Mouse (Mus musculus) myocyte (in vitro differentiated cells): ENCODE data around the gene Gmds. TPM values are rescaled to one million over a fixed set of nuclear protein-coding genes. Genes with fewer than 3 reads are reported as not detected.

Source experiments
- H3K27me3 ChIP-seq: one replicate; pipeline ENCODE4 v1.6.1; 2011; ENCODE audit not compliant: control insufficient read depth, insufficient read depth, insufficient read length
- H3K36me3 ChIP-seq: one replicate; pipeline ENCODE4 v1.6.1; 2011; ENCODE audit not compliant: control insufficient read depth, insufficient read depth
- H3K4me2 ChIP-seq: one replicate; pipeline ENCODE4 v1.6.1; 2011; ENCODE audit warnings: low read depth, control low read depth
- H3K4me3 ChIP-seq: one replicate; pipeline ENCODE4 v1.5.1; 2011; ENCODE audit warnings: mild to moderate bottlenecking, control low read depth, moderate library complexity
- H3K79me2 ChIP-seq: one replicate; pipeline ENCODE4 v1.6.1; 2011; ENCODE audit not compliant: control insufficient read depth, insufficient read depth
- H3ac ChIP-seq: one replicate; pipeline ENCODE4 v1.6.1; 2011; ENCODE audit not compliant: control insufficient read depth, insufficient read length
- CEBPB ChIP-seq: IDR thresholded peaks from 2 replicates; pipeline ENCODE4 v1.6.1; 2011; ENCODE audit warnings: mild to moderate bottlenecking, moderate library complexity; ENCODE audit not compliant: poor library complexity, insufficient read depth, severe bottlenecking
- E2F4 ChIP-seq: IDR thresholded peaks from one replicate; pipeline ENCODE4 v1.6.1; 2011; ENCODE audit warnings: mild to moderate bottlenecking, control low read depth, moderate library complexity; ENCODE audit not compliant: insufficient read depth
- MAX ChIP-seq: IDR thresholded peaks from one replicate; pipeline ENCODE4 v1.6.1; 2011; ENCODE audit warnings: low read depth, mild to moderate bottlenecking, control low read depth
- MYOD1 ChIP-seq, 3 experiments: IDR thresholded peaks; one replicate each; pipeline ENCODE4 v1.6.1; 2011; ENCODE audit warnings: control low read depth in 2 of 3, low read depth in 2 of 3, mild to moderate bottlenecking in 2 of 3, moderate library complexity in 1 of 3; ENCODE audit not compliant: insufficient read length in 2 of 3, control insufficient read depth in 1 of 3
- MYOG ChIP-seq, 3 experiments: IDR thresholded peaks; one replicate each; pipeline ENCODE4 v1.6.1; 2011; ENCODE audit warnings: control low read depth in 2 of 3, low read depth in 2 of 3, mild to moderate bottlenecking in 2 of 3; ENCODE audit not compliant: insufficient read length in 2 of 3, control insufficient read depth in 1 of 3, insufficient read depth in 1 of 3
- POLR2A ChIP-seq: IDR thresholded peaks from one replicate; pipeline ENCODE4 v1.6.1; 2011; ENCODE audit warnings: low read depth, mild to moderate bottlenecking, control low read depth, moderate library complexity; ENCODE audit not compliant: insufficient read length
- POLR2AphosphoS2 ChIP-seq: IDR thresholded peaks from one replicate; pipeline ENCODE4 v1.6.1; 2011; ENCODE audit warnings: low read depth, control low read depth; ENCODE audit not compliant: insufficient read length
- REST ChIP-seq: IDR thresholded peaks from one replicate; pipeline ENCODE4 v1.6.1; 2011; ENCODE audit warnings: mild to moderate bottlenecking, control low read depth, moderate library complexity; ENCODE audit not compliant: insufficient read depth, insufficient read length
- SRF ChIP-seq: IDR thresholded peaks from one replicate; pipeline ENCODE4 v1.6.1; 2011; ENCODE audit warnings: low read depth; ENCODE audit not compliant: control insufficient read depth, insufficient read length
- TCF12 ChIP-seq: IDR thresholded peaks from one replicate; pipeline ENCODE4 v1.6.1; 2011; ENCODE audit warnings: mild to moderate bottlenecking, control low read depth; ENCODE audit not compliant: poor library complexity, insufficient read depth, severe bottlenecking
- TCF3 ChIP-seq: IDR thresholded peaks from one replicate; pipeline ENCODE4 v1.6.1; 2011; ENCODE audit warnings: low read depth, control low read depth; ENCODE audit not compliant: insufficient read length
- USF1 ChIP-seq: IDR thresholded peaks from one replicate; pipeline ENCODE4 v1.6.1; 2011; ENCODE audit warnings: low read depth, mild to moderate bottlenecking, control low read depth, moderate library complexity
- polyA plus RNA-seq: library from polyadenylated mRNA; unstranded; fragments of >200 nt; fragmentation: generic; extraction: Trizol; gene quantifications from one replicate; pipeline ENCODE4 v1.2.1, GENCODE M21; 2012; ENCODE audit warnings: missing spikeins

Gmds gene
- polyA plus RNA-seq, 1 experiment = 13.1 TPM

- no peak overlapping the region for H3ac ChIP-seq
- H3K36me3 ChIP-seq = no peaks in the 10 kb centered on the region
- H3K4me3 ChIP-seq = no peak overlapping the region
- no peak overlapping the region for H3K4me2 ChIP-seq
- TF ChIP-seq CEBPB (peak; percentile 63; the same call in 1 of the 2 replicates), POLR2AphosphoS2 (no peak), POLR2A (no peak), SRF (no peak), USF1 (no peak), MYOD1 (IDR thresholded peaks at IDR 0.05; ENCODE audit: control insufficient read depth in 1 of 3, insufficient read length in 2 of 3, low read depth in 2 of 3) (no peak), MYOG (IDR thresholded peaks at IDR 0.05; ENCODE audit: control insufficient read depth in 1 of 3, insufficient read depth in 1 of 3, insufficient read length in 2 of 3, low read depth in 2 of 3) (no peak), MAX (no peak)
- H3K27me3 ChIP-seq = no peaks in the 10 kb centered on the region
- H3K79me2 ChIP-seq = no peaks in the 10 kb centered on the region
Observed at GRCm38 (mm10) chr13:32178682-32179081, 159.9 kb downstream of the Gmds start.

GRCm38 (mm10) chr13:32177852-32178453, 160.6 kb downstream of the Gmds start:
- Histone ChIP-seq H3ac (no peak overlapping the region), H3K4me2 (no peak overlapping the region), H3K36me3 (no peaks in the 10 kb centered on the region), H3K4me3 (no peak overlapping the region), H3K79me2 (no peaks in the 10 kb centered on the region), H3K27me3 (no peaks in the 10 kb centered on the region)
- TF ChIP-seq POLR2AphosphoS2 (no peak), MYOG (IDR thresholded peaks at IDR 0.05; ENCODE audit: control insufficient read depth in 1 of 3, insufficient read depth in 1 of 3, insufficient read length in 2 of 3, low read depth in 2 of 3) (no peak), MYOD1 (IDR thresholded peaks at IDR 0.05; ENCODE audit: control insufficient read depth in 1 of 3, insufficient read length in 2 of 3, low read depth in 2 of 3) (no peak), TCF3 (no peak), REST (no peak), CEBPB (no peak)

GRCm38 (mm10) chr13:32175028-32175427, 163.5 kb downstream of the Gmds start:
- Histone ChIP-seq H3ac (no peak overlapping the region), H3K27me3 (no peaks in the 10 kb centered on the region), H3K4me2 (no peak overlapping the region), H3K4me3 (no peak overlapping the region), H3K36me3 (no peaks in the 10 kb centered on the region), H3K79me2 (no peaks in the 10 kb centered on the region)
- TF ChIP-seq MAX = no peak
- no peak for TF ChIP-seq TCF12
- no peak for TF ChIP-seq MYOG (IDR thresholded peaks at IDR 0.05; ENCODE audit: control insufficient read depth in 1 of 3, insufficient read depth in 1 of 3, insufficient read length in 2 of 3, low read depth in 2 of 3)
- no peak for TF ChIP-seq POLR2AphosphoS2
- no peak for TF ChIP-seq POLR2A

GRCm38 (mm10) chr13:32169173-32169572, 169.4 kb downstream of the Gmds start:
- Histone ChIP-seq H3K79me2 (no peaks in the 10 kb centered on the region), H3K4me2 (peak overlapping the region; percentile 21), H3K36me3 (no peaks in the 10 kb centered on the region), H3K4me3 (no peak overlapping the region), H3ac (no peak overlapping the region), H3K27me3 (no peaks in the 10 kb centered on the region)
- TF ChIP-seq POLR2AphosphoS2 (no peak), MYOG (IDR thresholded peaks at IDR 0.05; ENCODE audit: control insufficient read depth in 1 of 3, insufficient read depth in 1 of 3, insufficient read length in 2 of 3, low read depth in 2 of 3) (no peak), E2F4 (no peak), TCF12 (no peak), CEBPB (no peak), POLR2A (no peak), REST (no peak), TCF3 (no peak), SRF (no peak), MAX (no peak), USF1 (no peak), MYOD1 (IDR thresholded peaks at IDR 0.05; ENCODE audit: control insufficient read depth in 1 of 3, insufficient read length in 2 of 3, low read depth in 2 of 3) (no peak)

- Histone ChIP-seq H3K79me2 (no peaks in the 10 kb centered on the region), H3K4me3 (no peak overlapping the region), H3ac (no peak overlapping the region), H3K36me3 (no peaks in the 10 kb centered on the region), H3K27me3 (no peaks in the 10 kb centered on the region), H3K4me2 (no peak overlapping the region)
- TF ChIP-seq MYOG (IDR thresholded peaks at IDR 0.05; ENCODE audit: control insufficient read depth in 1 of 3, insufficient read depth in 1 of 3, insufficient read length in 2 of 3, low read depth in 2 of 3) (no peak), MYOD1 (IDR thresholded peaks at IDR 0.05; ENCODE audit: control insufficient read depth in 1 of 3, insufficient read length in 2 of 3, low read depth in 2 of 3) (no peak), TCF12 (no peak), USF1 (no peak), POLR2AphosphoS2 (no peak), SRF (no peak), CEBPB (no peak), POLR2A (no peak), E2F4 (no peak), MAX (no peak), REST (no peak), TCF3 (no peak)
Observed at GRCm38 (mm10) chr13:32167806-32168205, 170.7 kb downstream of the Gmds start.
